Mouse (Mus musculus) liver, embryonic 14.5 days (tissue): Measurements from ENCODE around the gene Hrh3. TPM values are rescaled to one million over a fixed set of nuclear protein-coding genes. Genes with fewer than 3 reads are reported as not detected.

Experiments used
- ATAC-seq: fragments of 200-750 bp; cut with Nextera tagmentation; 2 replicates; pipeline ENCODE4 v1.8.0; 2017; ENCODE audit warnings: moderate number of reproducible peaks, mild to moderate bottlenecking, moderate library complexity; ENCODE audit not compliant: insufficient read depth
- DNase-seq, 3 experiments: peaks; one replicate each; pipeline ENCODE4 v3.0.0-alpha.2; 2012 to 2013; ENCODE audit warnings: low read depth in 3 of 3, low spot score in 3 of 3
- H3K27ac ChIP-seq: fragments of 300-500 bp; sonication (generic); 2 replicates; pipeline ENCODE4 v1.5.1; 2014; ENCODE audit warnings: moderate library complexity, mild to moderate bottlenecking, control low read depth, inconsistent platforms
- H3K27me3 ChIP-seq: fragments of 300-500 bp; sonication (generic); 2 replicates; pipeline ENCODE4 v1.6.1; 2014; ENCODE audit warnings: mild to moderate bottlenecking, low read length, moderate library complexity; ENCODE audit not compliant: control insufficient read depth, insufficient read depth
- H3K36me3 ChIP-seq: fragments of 300-500 bp; sonication (generic); replicated peaks from 2 replicates; pipeline ENCODE4 v1.6.1; 2014; ENCODE audit warnings: low read depth; ENCODE audit not compliant: control insufficient read depth, insufficient read depth
- H3K4me1 ChIP-seq, 2 experiments: fragments of 200-500 bp in 1 of 2; fragments of 300-500 bp in 1 of 2; sonication (generic) in 1 of 2; replicated peaks; 2 replicates each; pipeline ENCODE4 v1.6.1; 2012 to 2014; ENCODE audit warnings: antibody characterized with exemption in 1 of 2, inconsistent platforms in 1 of 2, low read length in 1 of 2; ENCODE audit not compliant: control insufficient read depth in 2 of 2, insufficient read depth in 2 of 2
- H3K4me2 ChIP-seq: fragments of 300-500 bp; sonication (generic); 2 replicates; pipeline ENCODE4 v1.6.1; 2014; ENCODE audit warnings: low read depth, mild to moderate bottlenecking, control low read depth, moderate library complexity
- H3K4me3 ChIP-seq, 2 experiments: fragments of 200-500 bp in 1 of 2; fragments of 300-500 bp in 1 of 2; sonication (generic) in 1 of 2; 2 replicates each; pipeline ENCODE4 v1.5.1; 2012 to 2014; ENCODE audit warnings: low read depth in 2 of 2, low read length in 2 of 2, mild to moderate bottlenecking in 2 of 2, control low read depth in 1 of 2, inconsistent platforms in 1 of 2, moderate library complexity in 1 of 2; ENCODE audit not compliant: insufficient read depth in 1 of 2
- H3K9ac ChIP-seq: fragments of 300-500 bp; sonication (generic); replicated peaks from 2 replicates; pipeline ENCODE4 v1.6.1; 2014; ENCODE audit warnings: mild to moderate bottlenecking, control low read depth, moderate library complexity
- H3K9me3 ChIP-seq: fragments of 300-500 bp; sonication (generic); 2 replicates; pipeline ENCODE4 v1.6.1; 2016; ENCODE audit warnings: low read length, mixed read lengths; ENCODE audit not compliant: control insufficient read depth
- CTCF ChIP-seq: IDR thresholded peaks from 2 replicates; pipeline ENCODE4 v1.5.1; 2016; ENCODE audit warnings: antibody characterized with exemption, low read depth, control low read depth
- EP300 ChIP-seq: IDR thresholded peaks from 2 replicates; pipeline ENCODE4 v1.6.1; 2016; ENCODE audit warnings: antibody characterized with exemption, low read depth
- WGBS: fragments of 180-500 bp; shearing (Covaris S2); extraction: QIAGEN DNeasy Blood & Tissue Kit; methylation state at CpG from one replicate; pipeline ENCODE4 v1.1.7; 2014; ENCODE audit not compliant: insufficient replicate concordance; 5-methylcytosine and 5-hydroxymethylcytosine counted together
- polyA plus RNA-seq, 2 experiments: library from polyadenylated mRNA; depleted of rRNA in 1 of 2; stranded (reverse) in 1 of 2; unstranded in 1 of 2; fragments of >200 nt; fragmentation: Nextera tagmentation in 1 of 2; extraction: Ambion mirVana in 1 of 2; gene quantifications; 2 replicates each; pipeline versions ENCODE4 v1.2.1 to v1.2.3; 2012 to 2014

Gene Hrh3
- polyA plus RNA-seq (2012; rRNA removed) (0.02 TPM in 1 of 2 replicates, not detected in the other), polyA plus RNA-seq (2014; fragmentation: Nextera tagmentation; extraction: Ambion mirVana) (not detected in 2 replicates)

GRCm38 (mm10) chr2:180103978-180104658, at the start of gene Hrh3:
Gene Hrh3, minus strand, starts transcription at chr2:180104488.
- Histone ChIP-seq H3K27ac (no peak within 1 kb of the TSS), H3K9ac (no peak within 1 kb of the TSS), H3K4me2 (peak within 1 kb of the TSS; percentile 60), H3K36me3 (no peaks in the 10 kb centered on the region), H3K27me3 (peaks cover 68% of the 10 kb centered on the region), H3K9me3 (no peaks in the 10 kb centered on the region), H3K4me1 (no peaks in the 10 kb centered on the region), H3K4me3 (peak within 1 kb of the TSS in 1 of 2 experiments; percentile 43; a peak in 2 of 4 replicates)
- no peak for TF ChIP-seq CTCF
- no peak for TF ChIP-seq EP300
- DNase-seq (peak in 1 of 3 experiments; percentile 33), ATAC-seq (peak; percentile 78)
- WGBS, result under 1% methylated on average over 82 of the region's 87 CpGs

GRCm38 (mm10) chr2:180148551-180148950, 44.3 kb upstream of the Hrh3 start:
- Histone ChIP-seq H3K9me3 (no peaks in the 10 kb centered on the region), H3K27ac (no peak overlapping the region), H3K4me1 (no peaks in the 10 kb centered on the region), H3K4me2 (no peak overlapping the region), H3K27me3 (no peaks in the 10 kb centered on the region), H3K9ac (no peak overlapping the region), H3K36me3 (0 out of 2 replicates have a peak, but pooled peaks cover 3% of the 10 kb centered on the region), H3K4me3 (no peak overlapping the region)
- DNase-seq (no peak), ATAC-seq (no peak)
- WGBS, result 74% methylated on average over 9 of the region's 9 CpGs
- no peak for TF ChIP-seq CTCF
- TF ChIP-seq EP300, result no peak

- Histone ChIP-seq H3K27ac (no peak overlapping the region), H3K27me3 (no peaks in the 10 kb centered on the region), H3K9me3 (no peaks in the 10 kb centered on the region), H3K4me1 (no peaks in the 10 kb centered on the region), H3K36me3 (0 out of 2 replicates have a peak, but pooled peaks cover 3% of the 10 kb centered on the region), H3K4me3 (no peak overlapping the region), H3K9ac (no peak overlapping the region), H3K4me2 (no peak overlapping the region)
- DNase-seq, result no peak
- WGBS, result 74% methylated on average over 6 of the region's 6 CpGs
- TF ChIP-seq EP300 (no peak), CTCF (no peak)
- ATAC-seq, result no peak
Measured at GRCm38 (mm10) chr2:180147379-180147778, 43.1 kb upstream of the Hrh3 start.

GRCm38 (mm10) chr2:180146091-180146490, 41.8 kb upstream of the Hrh3 start:
- Histone ChIP-seq H3K36me3 (0 out of 2 replicates have a peak, but pooled peaks cover 3% of the 10 kb centered on the region), H3K27me3 (no peaks in the 10 kb centered on the region), H3K4me1 (no peaks in the 10 kb centered on the region), H3K4me2 (no peak overlapping the region), H3K9me3 (no peaks in the 10 kb centered on the region), H3K4me3 (no peak overlapping the region), H3K9ac (no peak overlapping the region), H3K27ac (no peak overlapping the region)
- no peak for ATAC-seq
- DNase-seq, result no peak
- WGBS, result 80% methylated on average over 2 of the region's 2 CpGs
- TF ChIP-seq EP300, result no peak

GRCm38 (mm10) chr2:180135414-180135813, 31.1 kb upstream of the Hrh3 start:
- H3K36me3 ChIP-seq, result no peaks in the 10 kb centered on the region
- DNase-seq (no peak), ATAC-seq (no peak)
- TF ChIP-seq CTCF, result no peak
- TF ChIP-seq EP300, result no peak
- peaks cover 0 to 9% of the 10 kb centered on the region in 2 experiments; a peak in 2 of 4 replicates for H3K4me1 ChIP-seq
- no peak overlapping the region for H3K9ac ChIP-seq
- no peak overlapping the region for H3K4me3 ChIP-seq
- no peaks in the 10 kb centered on the region for H3K27me3 ChIP-seq
- H3K27ac ChIP-seq, result no peak overlapping the region
- H3K9me3 ChIP-seq, result no peaks in the 10 kb centered on the region
- WGBS, result 22% methylated on average over 5 of the region's 5 CpGs
- no peak overlapping the region for H3K4me2 ChIP-seq
